Mouse (Mus musculus) spleen, postnatal 10 days (tissue): ENCODE results near the gene Fam57b.

Source experiments
- DNase-seq, 2 experiments: peaks; one replicate each; pipeline ENCODE4 v3.0.0; 2021 to 2022; ENCODE audit warnings: low spot score in 2 of 2

The Fam57b gene

DNA sequence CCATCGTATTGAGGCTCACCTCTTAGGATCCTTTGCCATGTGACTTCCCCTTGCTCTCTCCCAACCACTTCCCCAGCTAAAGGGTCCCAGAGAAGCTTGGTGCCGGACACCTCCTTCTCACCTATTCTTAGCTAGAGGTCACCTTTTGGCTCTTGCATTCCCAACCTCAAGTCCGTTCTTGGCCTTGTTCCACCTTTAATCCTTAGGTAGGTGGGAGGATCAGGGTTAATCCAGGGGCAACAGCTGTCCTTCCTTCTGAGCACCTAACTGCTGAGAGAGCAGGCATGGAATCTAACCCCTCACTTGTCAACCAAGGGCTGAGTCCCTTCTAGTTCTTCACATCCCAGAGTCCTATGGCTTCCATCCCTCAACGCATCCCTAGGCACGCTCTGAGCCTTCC is 28.5 kb downstream of the Fam57b start:
- no peak for DNase-seq

DNA sequence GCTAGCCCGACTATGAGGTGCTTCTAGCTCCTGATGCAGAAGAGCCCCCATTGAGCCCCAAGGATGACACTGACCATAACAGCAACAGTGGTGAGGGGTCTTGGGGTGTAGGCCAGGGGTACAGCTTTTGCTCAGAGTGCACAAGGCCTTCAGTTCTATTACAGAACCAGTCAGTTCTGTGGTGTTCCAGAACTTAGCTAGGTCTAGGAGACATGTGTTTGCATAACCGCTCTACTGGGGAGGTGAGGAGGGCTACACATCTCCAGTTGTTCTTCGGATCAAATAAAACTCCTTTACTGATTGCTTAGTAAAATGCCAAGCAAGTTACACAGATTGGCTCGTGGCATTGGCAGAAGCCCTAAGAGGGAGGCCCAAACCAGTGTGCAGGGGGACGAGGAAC is 34.1 kb downstream of the Fam57b start, which contains the start of gene 4930451I11Rik:
4930451I11Rik (minus strand) TSS at position 101 of the 400 bp plus-strand sequence.
- DNase-seq = no peak

DNA sequence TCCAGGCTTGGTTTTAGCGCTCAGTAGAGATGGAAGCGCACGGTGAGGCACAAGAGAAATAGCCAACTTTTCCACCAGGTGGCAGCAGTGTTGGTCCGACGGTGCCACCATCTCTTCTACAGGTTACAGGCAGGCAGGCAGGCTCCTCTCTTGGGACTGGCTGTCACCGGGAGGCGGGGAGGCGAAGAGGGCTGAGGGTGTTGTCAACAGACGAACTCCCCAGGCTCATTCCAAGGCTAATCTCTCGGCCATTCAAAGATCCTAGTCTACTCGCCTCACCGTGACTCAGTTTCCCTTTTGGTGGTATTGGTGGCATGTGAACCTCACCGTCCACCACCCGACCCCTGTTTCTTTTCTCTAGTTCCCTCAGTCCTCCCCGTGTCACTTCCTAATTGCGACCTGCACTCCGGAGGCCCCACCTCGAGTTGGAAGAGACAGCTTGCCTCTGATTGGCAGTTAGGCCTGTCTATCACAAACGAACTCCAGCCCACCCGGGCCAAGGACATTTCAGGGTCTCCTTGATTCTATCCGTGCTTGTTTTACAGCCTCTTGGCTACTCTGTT is 34.6 kb downstream of the Fam57b start:
- DNase-seq = peak; percentile 68 to 86

DNA sequence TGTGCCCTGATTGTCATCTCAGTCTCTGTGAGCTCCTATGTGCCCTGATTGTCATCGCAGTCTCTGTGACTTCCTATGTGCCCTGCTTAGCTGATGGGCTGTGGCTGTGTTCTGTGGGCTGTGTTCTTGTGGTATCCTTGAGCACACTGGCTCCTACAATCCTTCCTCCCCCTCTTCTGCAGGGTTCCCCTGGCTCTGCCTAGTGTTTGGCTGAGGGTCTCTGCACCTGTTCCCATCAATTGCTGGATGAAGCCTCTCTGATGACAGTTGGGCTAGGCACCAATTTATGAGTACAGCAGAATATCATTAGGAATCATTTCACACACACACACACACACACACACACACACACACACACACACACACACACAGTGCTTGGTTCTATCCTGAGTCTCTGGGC is 35.8 kb downstream of the Fam57b start:
- DNase-seq = no peak

DNA sequence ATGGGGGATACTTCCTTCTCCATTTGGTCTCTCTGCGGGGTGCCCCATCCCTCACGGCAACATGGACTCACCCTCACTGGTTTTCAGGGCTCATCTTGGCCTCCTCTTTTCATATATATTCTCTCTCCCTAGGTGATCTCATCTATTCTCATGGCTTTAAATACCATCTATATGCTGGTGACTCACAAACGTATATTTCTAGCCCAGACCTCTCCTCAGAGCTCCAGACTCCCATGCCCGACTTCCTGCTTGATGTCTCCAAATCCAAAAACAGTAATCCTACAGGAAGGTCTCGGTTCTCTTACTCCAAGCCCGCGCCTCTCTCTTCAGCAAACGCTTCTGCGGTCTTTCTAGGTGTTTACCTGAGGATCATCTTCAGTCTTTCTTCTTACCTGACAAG is 45.8 kb downstream of the Fam57b start:
- DNase-seq = no peak

DNA sequence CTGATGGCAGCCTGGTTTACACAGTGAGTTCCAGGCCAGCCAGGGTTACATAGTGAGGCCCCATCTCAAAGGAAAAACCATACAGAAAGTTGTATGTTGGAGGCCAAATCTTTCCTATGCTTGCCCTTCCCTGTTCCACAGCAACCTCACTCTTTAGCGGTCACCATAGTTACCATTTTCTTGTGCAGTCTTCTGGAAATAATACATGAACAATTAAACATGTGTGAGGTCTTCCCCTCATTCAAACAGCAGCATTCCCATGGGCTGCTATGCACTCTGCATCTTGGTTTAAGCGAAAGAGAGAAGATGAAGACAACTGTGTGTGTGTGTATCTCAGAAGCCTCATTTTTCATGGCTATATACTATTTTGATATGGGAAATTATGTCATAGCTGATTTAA is 48.0 kb downstream of the Fam57b start:
- DNase-seq = no peak

DNA sequence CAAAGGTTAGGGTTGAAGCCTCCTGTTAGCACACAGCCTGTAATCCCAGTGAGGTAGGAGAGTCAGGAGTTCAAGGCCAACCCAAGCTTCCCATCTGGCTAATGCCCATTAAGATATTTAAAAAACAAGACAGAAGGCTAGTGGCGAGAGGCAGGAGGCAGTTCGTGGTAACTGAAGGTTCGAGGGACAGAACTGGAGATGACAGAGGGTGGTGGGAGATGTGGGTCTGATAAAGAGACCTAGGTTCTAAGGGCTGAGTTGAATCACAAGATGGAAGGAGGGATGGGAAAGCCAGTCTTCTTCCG is 49.6 kb downstream of the Fam57b start, which contains the start of gene Doc2a:
Doc2a (plus strand) TSS at position 301 of the 305 bp plus-strand sequence.
- no peak for DNase-seq

DNA sequence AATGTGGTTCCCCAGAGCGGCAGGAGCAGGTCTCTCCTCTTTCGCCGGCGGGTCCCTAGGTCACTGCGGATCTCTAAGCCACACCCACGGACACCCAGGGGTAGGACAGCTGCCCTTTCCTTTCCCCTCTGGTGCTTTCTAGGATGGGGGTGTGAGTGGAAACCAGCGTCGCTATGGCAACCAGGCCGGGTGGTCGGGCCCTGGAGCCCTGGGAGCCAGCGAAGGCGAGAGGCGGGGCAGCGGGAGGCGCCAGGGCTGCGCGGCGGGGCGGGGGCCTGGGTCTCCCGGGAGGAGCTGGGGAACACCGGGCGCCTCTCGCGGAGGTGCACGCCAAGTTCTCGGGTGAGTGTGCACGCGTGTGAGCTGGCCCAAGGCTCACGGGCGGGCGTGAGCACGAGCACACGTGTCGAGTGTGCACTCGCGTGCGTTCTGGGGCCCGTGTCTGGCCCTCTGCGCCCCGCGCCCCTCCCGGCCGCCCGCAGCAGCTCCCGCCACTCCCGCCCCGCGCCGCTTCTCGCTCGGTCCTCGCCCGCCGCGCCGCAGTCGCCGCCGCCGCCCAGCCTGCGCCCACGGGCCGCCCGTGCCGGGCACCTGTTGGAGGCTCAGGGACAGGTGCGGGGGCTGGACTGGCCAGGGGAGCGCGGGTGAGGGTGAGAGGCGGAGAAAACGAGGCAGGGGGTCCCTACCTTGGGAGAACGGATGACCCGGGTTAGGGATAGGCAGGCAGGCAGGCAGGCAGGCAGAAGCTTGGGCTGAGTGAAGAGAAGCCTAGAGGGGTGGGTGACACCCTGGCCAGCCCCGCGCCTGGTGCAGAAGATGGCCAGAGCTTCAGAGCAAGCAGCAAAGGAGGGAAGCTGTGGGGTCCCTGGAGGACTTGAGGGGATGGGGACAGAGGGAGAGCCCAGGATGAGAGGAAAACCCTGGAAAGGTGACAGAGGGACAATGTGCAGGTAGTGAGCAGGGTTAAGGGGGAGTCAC is 50.2 kb downstream of the Fam57b start:
- no peak for DNase-seq

DNA sequence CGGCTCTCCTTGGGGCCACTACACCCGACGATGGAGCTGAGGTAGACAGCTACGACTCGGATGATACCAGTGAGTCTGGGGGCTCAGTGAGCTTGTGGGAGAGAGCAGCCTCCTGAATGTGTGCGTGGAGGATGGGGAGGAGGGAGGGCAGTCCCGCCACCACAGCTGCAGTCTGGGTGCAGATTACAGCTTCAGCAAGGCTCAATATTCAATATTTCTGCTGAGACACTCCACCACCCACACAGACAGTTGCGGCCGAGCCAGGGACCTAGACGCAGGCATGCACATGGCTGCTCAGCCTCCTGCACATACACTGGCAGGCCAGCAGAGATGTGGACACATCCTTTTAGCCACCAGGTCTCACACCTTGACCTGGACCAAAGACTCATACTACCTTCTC is 51.3 kb downstream of the Fam57b start:
- DNase-seq = peak in 1 of 2 experiments; percentile 12

DNA sequence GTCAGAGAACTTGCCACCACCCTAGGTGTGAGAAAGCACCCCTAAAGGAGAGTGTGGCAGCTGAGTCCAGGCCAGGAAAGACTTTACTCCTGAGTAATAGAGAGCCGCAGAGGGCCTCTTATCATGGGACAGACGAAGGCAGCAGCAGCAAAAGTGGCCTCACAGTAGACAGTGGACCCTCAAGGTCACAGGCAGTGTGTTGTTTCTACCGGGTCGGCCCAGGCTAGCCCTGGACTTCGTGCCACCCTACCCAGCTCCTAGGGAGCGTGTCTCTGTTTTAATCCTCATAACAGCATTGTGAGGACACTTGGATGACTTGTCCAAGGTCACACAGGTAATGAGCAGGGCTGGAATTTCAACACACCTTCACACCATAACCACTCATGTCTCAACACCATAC is 52.7 kb downstream of the Fam57b start:
- no peak for DNase-seq

DNA sequence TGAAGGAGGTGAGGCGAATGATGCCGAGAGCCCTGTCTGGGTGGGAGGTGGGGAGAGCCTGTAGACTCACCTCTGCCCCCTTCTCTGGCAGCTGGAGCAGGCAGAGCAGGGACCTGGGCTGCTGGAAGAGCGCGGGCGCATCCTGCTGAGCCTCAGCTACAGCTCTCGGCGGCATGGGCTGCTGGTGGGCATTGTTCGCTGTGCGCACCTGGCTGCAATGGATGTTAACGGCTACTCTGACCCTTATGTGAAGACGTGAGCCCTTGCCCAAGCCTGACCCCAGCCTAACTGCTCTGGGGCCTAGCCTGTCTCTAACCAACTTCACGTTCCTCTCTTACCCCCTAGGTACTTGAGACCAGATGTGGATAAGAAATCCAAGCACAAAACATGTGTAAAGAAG is 53.7 kb downstream of the Fam57b start:
- DNase-seq = no peak

DNA sequence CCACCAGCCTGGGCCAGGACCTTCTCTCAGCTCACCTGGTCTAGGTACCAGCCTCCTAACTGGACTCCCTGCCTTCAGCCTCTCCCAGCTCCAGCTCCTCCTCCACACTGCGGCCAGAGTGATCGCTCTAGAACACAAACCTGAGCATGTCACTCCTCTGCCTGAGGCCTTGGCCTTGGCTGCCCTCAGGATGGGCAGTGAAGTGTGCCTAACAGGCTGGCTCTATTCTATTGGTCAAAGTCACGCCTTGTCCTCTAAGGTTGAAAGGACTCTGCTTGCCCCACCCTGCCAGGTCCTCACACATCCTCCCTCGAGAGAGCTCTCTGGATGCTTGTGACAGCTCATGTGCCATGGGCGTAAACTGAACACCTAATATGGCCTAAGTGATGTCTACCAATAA is 56.0 kb downstream of the Fam57b start:
- DNase-seq = no peak

DNA sequence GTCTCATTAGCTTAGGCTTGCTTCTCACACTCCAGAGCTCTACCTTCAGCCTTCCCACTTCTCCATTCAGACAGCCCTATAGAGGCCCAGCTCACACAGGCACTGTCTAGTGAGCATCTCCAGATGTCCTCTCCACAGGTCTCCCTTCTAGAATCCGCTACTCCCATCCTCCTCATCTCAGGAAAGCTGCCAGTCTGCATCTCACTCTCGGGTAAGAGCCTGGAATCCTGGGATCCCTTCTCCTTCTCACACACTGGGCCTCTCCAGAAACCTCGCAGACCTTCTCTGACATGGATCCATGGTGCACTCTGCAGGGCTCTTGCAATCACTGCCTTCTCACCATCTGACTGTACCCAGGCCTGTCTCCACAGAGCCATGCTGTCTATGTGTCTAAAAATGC is 58.2 kb downstream of the Fam57b start:
- no peak for DNase-seq

DNA sequence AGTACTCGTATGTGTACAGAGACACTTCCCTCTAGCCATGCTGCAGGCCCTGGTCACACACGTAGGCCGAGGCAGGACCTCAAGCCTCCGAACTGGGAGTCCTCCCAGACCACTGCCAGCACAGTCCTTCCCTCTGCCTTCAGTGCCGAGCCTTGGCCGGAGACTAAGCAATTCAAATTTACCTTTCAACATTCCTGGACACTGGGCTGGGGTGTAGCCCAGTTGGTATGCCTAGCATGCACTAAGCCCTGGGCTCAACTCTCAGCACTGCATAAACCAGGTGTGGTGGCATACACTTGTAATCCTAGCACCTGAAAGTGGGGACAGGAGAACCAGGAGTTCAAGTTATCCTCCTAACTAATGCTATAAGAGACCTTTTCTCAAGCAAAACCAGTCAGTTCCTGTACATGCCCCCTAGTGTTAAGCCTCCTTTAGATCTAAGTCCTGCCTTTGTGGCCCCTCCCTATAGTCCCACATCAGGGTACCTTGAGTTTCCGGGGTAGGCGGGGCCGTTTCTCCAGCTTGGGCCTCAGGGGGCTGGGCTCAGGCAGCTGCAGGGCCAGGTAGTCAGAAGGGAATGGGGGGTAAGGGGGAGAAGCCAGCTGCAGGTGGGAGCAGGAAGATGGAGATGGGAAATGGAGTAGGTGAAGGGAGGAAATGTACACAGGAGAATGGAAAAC is 59.4 kb downstream of the Fam57b start:
- no peak for DNase-seq

DNA sequence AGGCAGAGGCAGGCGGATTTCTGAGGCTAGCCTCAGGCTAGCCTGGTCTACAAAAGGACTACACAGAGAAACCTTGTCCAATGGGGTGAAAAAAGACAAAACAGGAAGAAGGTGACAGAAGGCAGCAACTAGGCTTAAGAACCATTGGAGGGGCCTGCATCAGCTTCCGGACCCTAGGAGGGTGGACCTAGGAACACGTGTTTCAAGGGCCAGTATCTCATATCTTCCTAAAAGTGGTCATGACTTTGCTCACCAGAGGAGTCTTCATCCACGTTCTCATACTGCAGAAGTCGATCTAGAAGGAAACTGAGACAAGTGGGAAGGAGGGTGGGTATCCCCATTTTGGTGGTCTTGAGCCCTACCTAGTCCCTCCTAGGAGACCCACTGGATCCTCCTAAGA is 63.5 kb downstream of the Fam57b start:
- no peak for DNase-seq

DNA sequence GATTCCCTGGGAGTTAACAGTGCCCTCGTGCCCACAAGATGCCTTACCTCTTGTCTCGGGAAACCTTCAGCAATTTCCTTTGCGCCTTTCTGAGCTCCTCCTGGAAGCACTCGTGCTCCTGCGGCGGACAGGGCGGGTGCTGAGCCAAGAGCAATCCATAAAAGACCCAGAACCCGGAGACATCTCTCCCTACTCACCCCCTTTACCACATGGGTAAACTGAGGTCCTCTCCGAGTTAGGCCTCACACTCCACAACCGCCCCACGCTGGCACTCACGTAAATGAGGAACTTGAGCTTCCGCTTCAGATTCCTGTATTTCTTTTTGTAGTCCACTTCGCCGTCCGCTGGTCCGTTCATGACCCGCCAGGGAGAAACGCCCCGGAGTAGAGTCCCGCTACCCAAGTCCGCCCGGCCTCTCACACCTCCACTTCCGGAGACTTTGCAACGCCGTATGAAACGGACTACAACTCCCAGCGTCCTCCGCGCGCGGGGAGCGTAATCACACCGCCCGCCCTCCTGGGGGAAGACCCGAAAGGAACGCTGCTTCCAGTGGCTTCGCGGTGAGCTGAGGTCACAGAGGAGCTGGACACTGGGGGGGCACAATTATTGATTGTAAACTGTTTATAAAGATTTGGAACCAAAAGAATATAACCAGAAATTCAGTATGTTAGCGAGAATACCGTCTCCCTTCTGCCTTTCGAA is 64.1 kb downstream of the Fam57b start, which contains the start of gene Hirip3:
Hirip3 (plus strand) TSS at position 544 of the 702 bp plus-strand sequence.
- DNase-seq = peak; percentile 95 to 98

DNA sequence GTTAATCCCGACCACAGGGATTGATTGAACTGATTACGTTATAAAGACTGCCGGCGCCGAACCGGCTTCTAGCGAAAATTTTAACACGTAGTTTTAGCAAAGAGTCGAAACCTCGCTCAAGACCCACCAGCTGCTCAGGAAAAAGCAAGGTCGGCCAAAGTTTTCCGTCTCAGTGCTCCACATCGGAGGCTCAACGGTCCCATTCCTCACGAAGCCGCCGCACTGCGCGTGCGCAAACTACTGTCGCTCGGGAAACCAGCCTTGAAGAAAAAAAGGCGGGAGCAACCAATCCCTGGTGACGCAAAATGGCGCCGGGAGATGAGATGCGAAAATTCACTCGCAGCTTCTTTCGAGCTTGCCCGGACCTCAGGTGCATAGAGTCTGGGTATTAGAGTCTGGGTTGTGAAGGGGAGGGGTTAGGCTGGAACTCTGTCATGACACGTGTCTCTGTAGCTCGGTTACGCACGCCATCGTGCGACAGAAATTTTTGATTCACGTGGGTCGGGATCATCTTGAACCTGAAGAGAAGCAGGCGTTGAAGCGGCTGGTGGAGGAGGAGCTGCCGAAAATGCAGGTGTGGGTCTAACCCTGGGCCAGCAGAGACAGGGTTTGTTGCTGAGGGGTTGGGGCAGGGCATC is 64.8 kb downstream of the Fam57b start, which contains the start of gene Ino80e:
Ino80e (minus strand) TSS at position 231 of the 638 bp plus-strand sequence.
- DNase-seq = peak; percentile 91 to 96

DNA sequence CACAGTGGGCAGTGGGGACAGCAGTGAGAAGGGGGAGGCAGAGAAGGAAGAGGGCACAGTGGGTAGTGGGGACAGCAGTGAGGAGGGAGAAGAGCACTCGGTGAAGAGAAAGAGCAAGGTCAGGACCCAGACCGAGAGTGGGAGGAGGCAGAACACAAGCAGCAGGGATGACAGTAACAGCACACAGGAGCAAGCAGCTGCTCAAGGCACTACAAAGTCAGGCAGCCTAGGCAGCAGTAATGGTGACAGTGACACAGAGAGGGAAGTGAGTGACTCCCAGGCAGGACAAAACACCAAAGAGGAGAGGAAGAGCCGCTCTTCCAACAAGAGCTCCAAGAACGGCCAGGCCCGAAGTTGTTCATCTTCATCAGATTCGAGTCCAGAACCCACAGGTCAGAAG is 66.3 kb downstream of the Fam57b start:
- DNase-seq = no peak

DNA sequence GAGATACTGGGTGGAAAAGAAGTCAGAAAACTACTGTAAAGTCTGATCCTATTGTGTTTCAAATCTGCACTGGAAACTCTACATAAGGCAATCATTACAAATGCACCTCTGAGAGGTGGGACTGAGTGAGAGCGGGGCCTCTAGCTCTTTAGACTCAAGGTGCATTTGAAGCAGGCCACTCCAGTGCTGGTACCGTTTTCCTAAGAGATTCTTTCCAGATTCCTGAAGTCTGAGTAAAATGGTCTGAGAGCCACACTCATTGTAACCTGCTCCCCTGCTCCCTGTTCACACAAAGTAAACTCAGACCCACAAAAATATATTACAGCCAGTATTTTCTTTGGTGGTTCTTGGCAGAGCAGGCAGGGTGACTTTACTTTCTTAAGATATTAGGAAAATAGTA is 70.1 kb downstream of the Fam57b start:
- DNase-seq = no peak

DNA sequence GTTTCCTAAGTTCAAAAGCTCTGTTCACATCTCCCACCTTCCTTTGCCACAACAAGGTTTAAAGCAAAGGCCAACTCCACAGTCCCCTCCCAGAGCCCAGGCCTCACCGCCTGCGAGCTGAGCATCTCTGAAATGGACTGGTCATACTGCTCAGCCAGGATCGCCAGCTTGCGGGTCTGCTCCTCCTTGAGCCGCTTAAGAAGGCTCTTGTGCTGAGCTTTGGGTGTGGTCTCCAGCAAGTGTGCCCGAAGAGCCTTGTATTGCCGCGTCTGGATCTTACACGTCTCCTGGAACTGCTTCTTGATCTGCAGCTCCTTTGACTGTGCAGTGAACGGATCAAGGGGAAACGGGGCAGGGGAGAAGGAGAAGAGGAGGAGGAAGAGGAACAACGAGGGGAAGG is 70.5 kb downstream of the Fam57b start:
- DNase-seq = no peak

DNA sequence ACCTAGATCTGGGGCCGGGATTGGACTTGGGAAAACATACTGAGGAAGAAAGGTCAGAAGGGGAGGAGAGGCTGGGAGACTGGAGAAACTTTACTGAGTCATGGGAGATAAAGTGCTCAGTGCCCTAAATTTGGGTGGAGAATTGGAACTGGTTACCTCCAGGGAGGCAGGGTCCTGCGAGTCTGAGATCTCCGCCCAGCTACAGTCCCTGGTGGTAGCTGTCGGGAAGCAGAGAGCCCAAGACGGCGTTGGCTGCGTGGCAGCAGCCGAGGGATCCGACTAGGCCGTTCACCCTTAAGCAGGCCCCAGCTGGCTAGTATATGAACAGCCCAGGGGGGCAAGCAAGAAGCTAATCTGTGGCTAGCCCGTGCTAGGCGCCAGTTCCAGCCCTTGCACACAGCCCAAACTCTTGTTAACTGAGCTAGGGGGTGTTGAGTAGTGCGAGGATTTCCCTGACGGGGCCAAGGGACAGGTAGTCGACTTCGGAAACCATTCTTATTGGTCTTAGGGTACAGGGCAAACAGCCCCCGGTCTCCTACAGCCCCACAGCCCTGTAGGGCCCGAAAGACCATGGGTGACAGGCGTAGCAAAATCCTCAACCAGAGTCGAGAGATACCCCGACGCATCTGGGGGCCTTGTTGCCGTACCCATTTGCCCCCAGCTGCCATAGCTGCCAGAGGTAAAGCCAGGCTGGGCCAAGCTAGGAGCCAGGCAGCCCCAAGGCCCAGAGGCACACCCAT is 72.5 kb downstream of the Fam57b start:
- no peak for DNase-seq
